Mouse (Mus musculus): Measurements from ENCODE around the gene Rag1.

GRCm38 (mm10) chr2:101592023-101592841 is 57.1 kb downstream of the Rag1 start:
- TF ChIP-seq GATA1 (IDR thresholded peaks at IDR 0.05; ENCODE audit: low read length) (no peak), TAL1 (IDR thresholded peaks at IDR 0.05; ENCODE audit: low read length) (no peak)

Data from erythroblast, embryonic 14.5 days (primary cell).